8 mouse cellular contexts compared by ENCODE assay signal in the genomic region with DNA sequence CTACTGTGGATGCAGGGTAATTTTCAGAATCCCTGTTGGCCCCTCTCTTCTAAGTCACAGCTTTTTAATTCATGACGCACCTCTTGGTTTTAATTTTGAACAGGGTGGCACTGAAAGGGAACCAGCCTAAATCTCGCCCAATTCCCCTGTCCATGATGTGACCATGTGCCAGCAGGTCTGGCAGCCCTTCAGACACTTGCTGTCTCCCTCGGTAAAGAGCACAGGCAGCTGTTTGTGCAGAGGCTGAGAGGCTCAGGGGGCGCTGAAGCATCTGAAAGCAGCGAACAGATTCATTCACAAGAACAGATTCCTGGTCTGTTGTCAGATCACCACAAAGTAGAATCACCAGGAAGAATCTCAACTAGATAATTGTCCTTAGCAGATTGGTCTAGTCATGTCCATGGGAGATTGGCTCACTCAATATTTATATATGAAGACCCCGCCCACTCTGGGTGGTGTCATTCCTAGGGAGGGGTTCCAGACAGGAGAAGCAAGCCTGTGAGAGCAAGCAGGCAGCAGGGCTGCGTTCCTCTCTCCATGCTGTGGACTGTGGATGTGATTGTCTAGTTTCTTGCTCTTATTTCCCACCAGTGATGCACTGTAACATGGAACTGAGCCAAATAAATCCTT.
DNase-seq lines count a peak whose midpoint lies in the region; ATAC-seq lines count a peak whose summit lies in the region.

No protein-coding gene starts in this region.

- no peaks in the 10 kb centered on the region for H3K9me3 ChIP-seq in heart, embryonic 11.5 days (replicated peaks; ENCODE audit: control insufficient read depth, low read length)
- no peaks in the 10 kb centered on the region for H3K9me3 ChIP-seq in lung, embryonic 15.5 days
- no peaks in the 10 kb centered on the region for H3K9me3 ChIP-seq in hindbrain, embryonic 15.5 days
- no peaks in the 10 kb centered on the region for H3K9me3 ChIP-seq in stomach, embryonic 15.5 days

- 0 out of 2 replicates have a peak overlapping the region, but pooled peaks have one; percentile 28 for H3K9ac ChIP-seq in heart, embryonic 11.5 days (ENCODE audit: low read depth, low read length)
- no peak overlapping the region for H3K9ac ChIP-seq in lung, embryonic 15.5 days
- no peak overlapping the region for H3K9ac ChIP-seq in hindbrain, embryonic 15.5 days
- no peak overlapping the region for H3K9ac ChIP-seq in stomach, embryonic 15.5 days

- ATAC-seq in heart, embryonic 11.5 days (replicated peaks; ENCODE audit: insufficient number of reproducible peaks, low FRiP score, low TSS enrichment): no peak
- ATAC-seq in lung, embryonic 15.5 days (ENCODE audit: borderline replicate concordance, extremely low read depth, low FRiP score, low TSS enrichment): no peak
- no peak for ATAC-seq in hindbrain, embryonic 15.5 days (ENCODE audit: low FRiP score, low read depth)
- peak; percentile 43; the same call in 1 of the 2 replicates for ATAC-seq in stomach, embryonic 15.5 days (ENCODE audit: insufficient read depth, low FRiP score, low read depth)
- ATAC-seq in erythroid progenitor cell, adult 5-6 weeks (replicated peaks; ENCODE audit: low FRiP score, poor library complexity, severe bottlenecking): no peak

- H3K4me1 ChIP-seq in heart, embryonic 11.5 days (ENCODE audit: control insufficient read depth, insufficient read depth, low read length): peaks cover 34% of the 10 kb centered on the region
- H3K4me1 ChIP-seq in lung, embryonic 15.5 days: peaks cover 37% of the 10 kb centered on the region
- peaks cover 20% of the 10 kb centered on the region for H3K4me1 ChIP-seq in hindbrain, embryonic 15.5 days (replicated peaks)
- H3K4me1 ChIP-seq in stomach, embryonic 15.5 days: no peaks in the 10 kb centered on the region

- peak overlapping the region; percentile 43; the same call in 1 of the 2 replicates for H3K27ac ChIP-seq in heart, embryonic 11.5 days (ENCODE audit: low read depth, low read length)
- no peak overlapping the region for H3K27ac ChIP-seq in lung, embryonic 15.5 days
- peak overlapping the region; percentile 29; the same call in 1 of the 2 replicates for H3K27ac ChIP-seq in hindbrain, embryonic 15.5 days (replicated peaks)
- no peak overlapping the region for H3K27ac ChIP-seq in stomach, embryonic 15.5 days

- no peak overlapping the region for H3K4me3 ChIP-seq in heart, embryonic 11.5 days (ENCODE audit: low read depth, low read length)
- no peak overlapping the region for H3K4me3 ChIP-seq in lung, embryonic 15.5 days
- no peak overlapping the region for H3K4me3 ChIP-seq in hindbrain, embryonic 15.5 days
- no peak overlapping the region for H3K4me3 ChIP-seq in stomach, embryonic 15.5 days (replicated peaks)

- H3K4me2 ChIP-seq in heart, embryonic 11.5 days: no peak overlapping the region
- H3K4me2 ChIP-seq in lung, embryonic 15.5 days: peak overlapping the region; percentile 6; the same call in 1 of the 2 replicates
- H3K4me2 ChIP-seq in hindbrain, embryonic 15.5 days: peak overlapping the region; percentile 9; the same call in 1 of the 2 replicates
- H3K4me2 ChIP-seq in stomach, embryonic 15.5 days: no peak overlapping the region

- H3K27me3 ChIP-seq in heart, embryonic 11.5 days (ENCODE audit: control insufficient read depth, insufficient read depth, low read length): no peaks in the 10 kb centered on the region
- no peaks in the 10 kb centered on the region for H3K27me3 ChIP-seq in lung, embryonic 15.5 days
- H3K27me3 ChIP-seq in hindbrain, embryonic 15.5 days: no peaks in the 10 kb centered on the region
- H3K27me3 ChIP-seq in stomach, embryonic 15.5 days (replicated peaks): no peaks in the 10 kb centered on the region

- no peaks in the 10 kb centered on the region for H3K36me3 ChIP-seq in heart, embryonic 11.5 days (ENCODE audit: control insufficient read depth, insufficient read depth, low read length)
- no peaks in the 10 kb centered on the region for H3K36me3 ChIP-seq in lung, embryonic 15.5 days
- no peaks in the 10 kb centered on the region for H3K36me3 ChIP-seq in hindbrain, embryonic 15.5 days
- H3K36me3 ChIP-seq in stomach, embryonic 15.5 days: no peaks in the 10 kb centered on the region

- DNase-seq in heart, adult 11 months: no peak
- no peak for DNase-seq in lung, postnatal 14 days
- no peak for DNase-seq in cerebellum, adult 8-10 months

- WGBS in heart, embryonic 11.5 days (ENCODE audit: insufficient replicate concordance): 46% methylated on average over 7 of the region's 7 CpGs
- 34% methylated on average over 7 of the region's 7 CpGs for WGBS in lung, embryonic 15.5 days
- WGBS in hindbrain, embryonic 15.5 days: 43% methylated on average over 7 of the region's 7 CpGs
- WGBS in stomach, embryonic 15.5 days: 44% methylated on average over 7 of the region's 7 CpGs

Comparison
In these comparisons a context has a peak if more than half of its experiments do, and no peak if none do; other contexts are left out.
1. H3K27ac ChIP-seq: peak in heart, embryonic 11.5 days (single experiment) and hindbrain, embryonic 15.5 days (single experiment); none in lung, embryonic 15.5 days (single experiment) and stomach, embryonic 15.5 days (single experiment).
2. H3K4me2 ChIP-seq: peak in lung, embryonic 15.5 days (single experiment) and hindbrain, embryonic 15.5 days (single experiment); none in heart, embryonic 11.5 days (single experiment) and stomach, embryonic 15.5 days (single experiment).